In the genomic region with DNA sequence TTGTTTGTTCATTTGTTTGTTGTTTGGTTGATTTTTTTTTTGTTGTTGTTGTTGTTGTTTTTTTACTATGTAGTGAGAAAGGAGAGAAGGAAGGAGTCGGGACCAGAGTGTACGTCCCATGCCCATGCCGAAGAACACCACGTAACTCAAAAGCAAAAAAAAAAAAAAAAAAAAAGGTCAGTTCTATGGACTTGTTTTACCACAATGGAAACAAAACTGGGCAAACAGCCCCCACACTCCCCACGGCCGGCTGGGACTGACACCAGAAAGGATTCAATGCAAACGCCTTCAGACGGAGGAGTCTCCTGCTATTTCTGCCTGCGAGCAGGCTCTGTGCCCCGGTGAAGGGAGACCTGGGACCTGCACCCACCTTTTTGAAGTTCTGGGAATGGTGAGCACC, we compare ENCODE assay signal across 27 mouse cellular contexts. TPM values are rescaled to one million over a fixed set of nuclear protein-coding genes. Genes with fewer than 3 reads are reported as not detected.
DNase-seq lines count a peak whose midpoint lies in the region; ATAC-seq and TF ChIP-seq lines count a peak whose summit lies in the region.
"Had no signal": no experiment of that assay in that cellular context is flagged by ENCODE, and none has a peak within 500 bp of the region (broad histone marks: within the 10 kb centered on the region; RNA-seq: fewer than 3 reads in every experiment).

No protein-coding gene starts in this region.

- no peaks in the 10 kb centered on the region for H3K79me2 ChIP-seq in CH12.LX (replicated peaks; ENCODE audit: control insufficient read depth, extremely low read depth, insufficient read depth, poor library complexity, severe bottlenecking)

- in situ Hi-C loops in CH12.LX (cut with MboI; ENCODE audit: low pct_ligation_motif_present, low pct_unique_long_range_greater_than_20kb, low sequenced_read_pairs) (no loop called here), ES-E14 (cut with MboI; ENCODE audit: low sequenced_read_pairs in 2 of 2, unreplicated experiment in 2 of 2) (no loop called here)

- peaks cover 59% of the 10 kb centered on the region for H3K27me3 ChIP-seq in hindbrain, embryonic 10.5 days (ENCODE audit: insufficient read depth, poor library complexity, severe bottlenecking)
- peaks cover 29% of the 10 kb centered on the region for H3K27me3 ChIP-seq in hindbrain, embryonic 12.5 days
- peaks cover 38% of the 10 kb centered on the region for H3K27me3 ChIP-seq in CH12.LX (replicated peaks)
- no peaks in the 10 kb centered on the region for H3K27me3 ChIP-seq in liver, embryonic 12.5 days (replicated peaks)
- peaks cover 8% of the 10 kb centered on the region for H3K27me3 ChIP-seq in intestine, embryonic 15.5 days (replicated peaks)

- TF ChIP-seq CTCF in CH12.LX (conservative IDR thresholded peaks at IDR 0.05 in 1 of 2, IDR thresholded peaks at IDR 0.05 in 1 of 2; ENCODE audit: low read depth in 2 of 2, low read length in 2 of 2), result no peak

- peak; percentile 23; the same call in 1 of the 2 replicates for TF ChIP-seq EP300 in CH12.LX (IDR thresholded peaks at IDR 0.05; ENCODE audit: low read length)

- H3K4me3 ChIP-seq in hindbrain, embryonic 10.5 days, result 0 out of 2 replicates have a peak overlapping the region, but pooled peaks have one; percentile 32
- H3K4me3 ChIP-seq in hindbrain, embryonic 12.5 days, result no peak overlapping the region
- H3K4me3 ChIP-seq in CH12.LX (replicated peaks in 1 of 3; ENCODE audit: low read depth in 2 of 3, low read length in 2 of 3, poor library complexity in 1 of 3), result no peak overlapping the region
- no peak overlapping the region for H3K4me3 ChIP-seq in ES-E14 (ENCODE audit: insufficient read depth in 1 of 2, low read depth in 1 of 2, low read length in 2 of 2, poor library complexity in 1 of 2, severe bottlenecking in 1 of 2)
- peak overlapping the region; percentile 78 for H3K4me3 ChIP-seq in liver, embryonic 12.5 days
- H3K4me3 ChIP-seq in intestine, embryonic 15.5 days (replicated peaks), result no peak overlapping the region
- H3K4me3 ChIP-seq: limb, embryonic 13.5 days had no signal

- no peak for TF ChIP-seq POLR2A in CH12.LX (IDR thresholded peaks at IDR 0.05; ENCODE audit: low read depth, low read length)

- no peak overlapping the region for H3K9ac ChIP-seq in hindbrain, embryonic 12.5 days
- H3K9ac ChIP-seq in CH12.LX (ENCODE audit: insufficient read depth, low read depth) (no peak overlapping the region), ES-E14 (ENCODE audit: insufficient read depth, low read depth, low read length, poor library complexity, severe bottlenecking) (no peak overlapping the region)
- H3K9ac ChIP-seq in liver, embryonic 12.5 days, result peak overlapping the region; percentile 88
- H3K9ac ChIP-seq in intestine, embryonic 15.5 days, result no peak overlapping the region
- H3K9ac ChIP-seq: limb, embryonic 13.5 days had no signal

- ATAC-seq in hindbrain, embryonic 12.5 days (ENCODE audit: low FRiP score), result no peak
- ATAC-seq in liver, embryonic 12.5 days, result no peak
- no peak for ATAC-seq in intestine, embryonic 15.5 days
- ATAC-seq: forebrain, embryonic 16.5 days; hindbrain, postnatal 0 days had no signal

- 64% methylated on average over 10 of the region's 10 CpGs for WGBS in hindbrain, embryonic 10.5 days
- WGBS in hindbrain, embryonic 12.5 days, result 68% methylated on average over 10 of the region's 10 CpGs
- 17% methylated on average over 10 of the region's 10 CpGs for WGBS in liver, embryonic 12.5 days (ENCODE audit: insufficient replicate concordance)
- 64% methylated on average over 10 of the region's 10 CpGs for WGBS in intestine, embryonic 15.5 days

- TF ChIP-seq RAD21 in CH12.LX (IDR thresholded peaks at IDR 0.05; ENCODE audit: low read depth, low read length), result no peak

- no peaks in the 10 kb centered on the region for H3K9me3 ChIP-seq in hindbrain, embryonic 10.5 days
- H3K9me3 ChIP-seq in hindbrain, embryonic 12.5 days (replicated peaks), result no peaks in the 10 kb centered on the region
- peaks cover 7% of the 10 kb centered on the region for H3K9me3 ChIP-seq in CH12.LX (replicated peaks; ENCODE audit: low read length)
- no peaks in the 10 kb centered on the region for H3K9me3 ChIP-seq in ES-E14 (ENCODE audit: control insufficient read depth, insufficient read depth, low read depth, low read length)
- H3K9me3 ChIP-seq in liver, embryonic 12.5 days (replicated peaks), result no peaks in the 10 kb centered on the region
- H3K9me3 ChIP-seq in intestine, embryonic 15.5 days, result no peaks in the 10 kb centered on the region
- H3K9me3 ChIP-seq: limb, embryonic 13.5 days had no signal

- H3K27ac ChIP-seq in hindbrain, embryonic 10.5 days, result no peak overlapping the region
- no peak overlapping the region for H3K27ac ChIP-seq in hindbrain, embryonic 12.5 days
- H3K27ac ChIP-seq in CH12.LX (ENCODE audit: insufficient read depth, low read depth) (no peak overlapping the region), ES-E14 (ENCODE audit: insufficient read depth, low read depth, low read length, poor library complexity, severe bottlenecking) (no peak overlapping the region)
- H3K27ac ChIP-seq in liver, embryonic 12.5 days, result peak overlapping the region; percentile 97
- no peak overlapping the region for H3K27ac ChIP-seq in intestine, embryonic 15.5 days
- H3K27ac ChIP-seq: hindbrain, postnatal 0 days; kidney, postnatal 0 days; limb, embryonic 13.5 days had no signal

- H3K36me3 ChIP-seq in hindbrain, embryonic 10.5 days, result no peaks in the 10 kb centered on the region
- H3K36me3 ChIP-seq in hindbrain, embryonic 12.5 days, result no peaks in the 10 kb centered on the region
- H3K36me3 ChIP-seq in CH12.LX (replicated peaks in 1 of 2; ENCODE audit: control insufficient read depth in 1 of 2, insufficient read depth in 1 of 2, low read length in 1 of 2) (no peaks in the 10 kb centered on the region), ES-E14 (ENCODE audit: control insufficient read depth, insufficient read depth, low read length, poor library complexity, severe bottlenecking) (no peaks in the 10 kb centered on the region)
- H3K36me3 ChIP-seq in liver, embryonic 12.5 days, result peaks cover 32% of the 10 kb centered on the region
- no peaks in the 10 kb centered on the region for H3K36me3 ChIP-seq in intestine, embryonic 15.5 days
- H3K36me3 ChIP-seq: limb, embryonic 13.5 days had no signal

- H3K4me2 ChIP-seq in hindbrain, embryonic 12.5 days (replicated peaks), result no peak overlapping the region
- peak overlapping the region; percentile 22; the same call in 1 of the 2 replicates for H3K4me2 ChIP-seq in CH12.LX (ENCODE audit: insufficient read depth, low read depth, poor library complexity, severe bottlenecking)
- peak overlapping the region; percentile 82 for H3K4me2 ChIP-seq in liver, embryonic 12.5 days
- H3K4me2 ChIP-seq in intestine, embryonic 15.5 days (replicated peaks), result no peak overlapping the region
- H3K4me2 ChIP-seq: limb, embryonic 13.5 days had no signal

- dilution Hi-C loops in CH12.LX (cut with MboI; ENCODE audit: extremely low pct_ligation_motif_present, extremely low pct_unique_long_range_greater_than_20kb, low sequenced_read_pairs), result no loop called here

- no peak for DNase-seq in hindbrain, embryonic 10.5 days (ENCODE audit: low spot score)
- DNase-seq in CH12.LX (ENCODE audit: extremely low read depth) (no peak), ES-E14 (ENCODE audit: low read depth, low spot score) (no peak)
- DNase-seq in embryo, embryonic 9.5 days (ENCODE audit: extremely low spot score), result no peak
- DNase-seq: adrenal gland, postnatal 25 days; cerebellum, adult 11-12 months; cerebellum, postnatal 25 days; gastrocnemius, postnatal 25 days; heart, postnatal 36 days; kidney, adult 18-20 months; right cerebral cortex, postnatal 14 days; thymus, adult 18-20 months; thymus, postnatal 4 days had no signal

- H3K4me1 ChIP-seq in hindbrain, embryonic 10.5 days (replicated peaks), result peaks cover 17% of the 10 kb centered on the region
- H3K4me1 ChIP-seq in hindbrain, embryonic 12.5 days, result peaks cover 6% of the 10 kb centered on the region; the same call in 1 of the 2 replicates
- peaks cover 8 to 37% of the 10 kb centered on the region in 2 experiments; a peak in 2 of 4 replicates for H3K4me1 ChIP-seq in CH12.LX (ENCODE audit: control insufficient read depth in 1 of 2, insufficient read depth in 2 of 2)
- H3K4me1 ChIP-seq in ES-E14 (ENCODE audit: control insufficient read depth in 2 of 2, insufficient read depth in 2 of 2, low read length in 2 of 2, poor library complexity in 1 of 2), result peaks cover 0 to 4% of the 10 kb centered on the region in 2 experiments; a peak in 2 of 4 replicates
- H3K4me1 ChIP-seq in liver, embryonic 12.5 days, result peaks cover 64% of the 10 kb centered on the region
- 0 out of 2 replicates have a peak, but pooled peaks cover 3% of the 10 kb centered on the region for H3K4me1 ChIP-seq in intestine, embryonic 15.5 days (replicated peaks)

RNA-seq across cellular contexts. Expression of gene Gfi1b, which starts 1.3 kb away (rescaled TPM):
- 3.4 and 4.7 TPM in 2 replicates for polyA plus RNA-seq in hindbrain, embryonic 10.5 days (2016; fragmentation: Nextera tagmentation; extraction: Ambion mirVana)
- polyA plus RNA-seq in hindbrain, embryonic 12.5 days (2016; fragmentation: Nextera tagmentation; extraction: Ambion mirVana), result 1.2 and 1.3 TPM in 2 replicates
- 0.17 TPM in 1 of 2 replicates, not detected in the other for total RNA-seq in CH12.LX (2012; rRNA removed)
- total RNA-seq in CH12.LX (2014; rRNA removed), result 0.27 and 0.87 TPM in 2 replicates
- polyA plus RNA-seq in CH12.LX (2012; ENCODE audit: insufficient read length, low read depth), result 0.19 TPM in 1 of 2 replicates, not detected in the other
- total RNA-seq in ES-E14 (2012; rRNA removed), result not detected in 2 replicates
- 117 and 121 TPM in 2 replicates for polyA plus RNA-seq in liver, embryonic 12.5 days (2016; fragmentation: Nextera tagmentation; extraction: Ambion mirVana)
- 1.1 and 1.5 TPM in 2 replicates for polyA plus RNA-seq in intestine, embryonic 15.5 days (2015; fragmentation: Nextera tagmentation; extraction: Ambion mirVana)
- total RNA-seq: adrenal gland, postnatal 25 days; gastrocnemius, postnatal 25 days; heart, postnatal 36 days; hindbrain, postnatal 0 days; layer of hippocampus, adult 18-20 months; layer of hippocampus, postnatal 25 days; left cerebral cortex, postnatal 10 days; midbrain, postnatal 0 days had no signal
- polyA plus RNA-seq: forebrain, embryonic 16.5 days; hindbrain, postnatal 0 days; midbrain, postnatal 0 days had no signal

RNA-seq across cellular contexts. Expression of gene Tsc1, which starts 20.5 kb away (rescaled TPM):
- polyA plus RNA-seq in hindbrain, embryonic 10.5 days (2016; fragmentation: Nextera tagmentation; extraction: Ambion mirVana), result 21.8 and 23.8 TPM in 2 replicates
- 32.1 and 32.4 TPM in 2 replicates for polyA plus RNA-seq in hindbrain, embryonic 12.5 days (2016; fragmentation: Nextera tagmentation; extraction: Ambion mirVana)
- total RNA-seq in CH12.LX (2012; rRNA removed), result 8.7 and 9.5 TPM in 2 replicates
- total RNA-seq in CH12.LX (2014; rRNA removed), result 7.6 and 8.1 TPM in 2 replicates
- 12.2 and 13.4 TPM in 2 replicates for polyA plus RNA-seq in CH12.LX (2012; ENCODE audit: insufficient read length, low read depth)
- total RNA-seq in ES-E14 (2012; rRNA removed), result 14.9 and 18.3 TPM in 2 replicates
- polyA plus RNA-seq in liver, embryonic 12.5 days (2016; fragmentation: Nextera tagmentation; extraction: Ambion mirVana), result 12.5 and 13.6 TPM in 2 replicates
- 16.2 and 16.6 TPM in 2 replicates for polyA plus RNA-seq in intestine, embryonic 15.5 days (2015; fragmentation: Nextera tagmentation; extraction: Ambion mirVana)

RNA-seq across cellular contexts. Expression of gene Gtf3c5, which starts 37.0 kb away (rescaled TPM):
- 59.8 and 61.0 TPM in 2 replicates for polyA plus RNA-seq in hindbrain, embryonic 10.5 days (2016; fragmentation: Nextera tagmentation; extraction: Ambion mirVana)
- 50.0 and 50.5 TPM in 2 replicates for polyA plus RNA-seq in hindbrain, embryonic 12.5 days (2016; fragmentation: Nextera tagmentation; extraction: Ambion mirVana)
- total RNA-seq in CH12.LX (2012; rRNA removed) (12.5 and 15.1 TPM in 2 replicates), CH12.LX (2014; rRNA removed) (8.4 and 8.6 TPM in 2 replicates), ES-E14 (2012; rRNA removed) (20.0 and 22.6 TPM in 2 replicates)
- 27.4 and 30.7 TPM in 2 replicates for polyA plus RNA-seq in CH12.LX (2012; ENCODE audit: insufficient read length, low read depth)
- polyA plus RNA-seq in liver, embryonic 12.5 days (2016; fragmentation: Nextera tagmentation; extraction: Ambion mirVana), result 24.9 and 26.3 TPM in 2 replicates
- 31.8 and 33.8 TPM in 2 replicates for polyA plus RNA-seq in intestine, embryonic 15.5 days (2015; fragmentation: Nextera tagmentation; extraction: Ambion mirVana)

RNA-seq across cellular contexts. Expression of gene Cel, which starts 57.3 kb away (rescaled TPM):
- polyA plus RNA-seq in hindbrain, embryonic 10.5 days (2016; fragmentation: Nextera tagmentation; extraction: Ambion mirVana), result not detected in 2 replicates
- polyA plus RNA-seq in hindbrain, embryonic 12.5 days (2016; fragmentation: Nextera tagmentation; extraction: Ambion mirVana), result not detected in 2 replicates
- total RNA-seq in CH12.LX (2012; rRNA removed), result not detected in 2 replicates
- total RNA-seq in CH12.LX (2014; rRNA removed), result not detected in 2 replicates
- not detected in 2 replicates for polyA plus RNA-seq in CH12.LX (2012; ENCODE audit: insufficient read length, low read depth)
- total RNA-seq in ES-E14 (2012; rRNA removed), result not detected in 2 replicates
- not detected in 2 replicates for polyA plus RNA-seq in liver, embryonic 12.5 days (2016; fragmentation: Nextera tagmentation; extraction: Ambion mirVana)
- polyA plus RNA-seq in intestine, embryonic 15.5 days (2015; fragmentation: Nextera tagmentation; extraction: Ambion mirVana), result 159 and 428 TPM in 2 replicates
- total RNA-seq: gastrocnemius, postnatal 25 days; heart, adult 8-10 months; heart, postnatal 36 days; hindbrain, postnatal 0 days; layer of hippocampus, adult 18-20 months; layer of hippocampus, postnatal 25 days; left cerebral cortex, postnatal 10 days; midbrain, postnatal 0 days; neutrophil, adult 5-6 weeks had no signal
- polyA plus RNA-seq: embryonic facial prominence, embryonic 11.5 days; forebrain, embryonic 16.5 days; hindbrain, postnatal 0 days; kidney, postnatal 0 days; midbrain, postnatal 0 days had no signal

Comparison
In these comparisons a context has a peak if more than half of its experiments do, and no peak if none do; other contexts are left out.
1. H3K4me3 ChIP-seq: peak in hindbrain, embryonic 10.5 days (single experiment) and liver, embryonic 12.5 days (single experiment); none in hindbrain, embryonic 12.5 days (single experiment), CH12.LX (0 of 3), ES-E14 (0 of 2) and intestine, embryonic 15.5 days (single experiment).
2. H3K4me2 ChIP-seq: peak in CH12.LX (single experiment) and liver, embryonic 12.5 days (single experiment); none in hindbrain, embryonic 12.5 days (single experiment) and intestine, embryonic 15.5 days (single experiment).
3. RNA of gene Gfi1b, which starts 1.3 kb away (polyA plus RNA-seq): 117 to 121 TPM in liver, embryonic 12.5 days; 3.4 to 4.7 TPM in hindbrain, embryonic 10.5 days, 1.2 to 1.3 TPM in hindbrain, embryonic 12.5 days, 1.1 to 1.5 TPM in intestine, embryonic 15.5 days and 0.19 TPM in CH12.LX; every median in the first group is over 10 times any median in the second.